Mouse (Mus musculus): ENCODE measurements around the gene Sart3. TPM values are rescaled to one million over a fixed set of nuclear protein-coding genes. Genes with fewer than 3 reads are reported as not detected.

Sart3 gene
- polyA plus RNA-seq, 1 experiment from 2014 or later, result 30.8 TPM

DNA sequence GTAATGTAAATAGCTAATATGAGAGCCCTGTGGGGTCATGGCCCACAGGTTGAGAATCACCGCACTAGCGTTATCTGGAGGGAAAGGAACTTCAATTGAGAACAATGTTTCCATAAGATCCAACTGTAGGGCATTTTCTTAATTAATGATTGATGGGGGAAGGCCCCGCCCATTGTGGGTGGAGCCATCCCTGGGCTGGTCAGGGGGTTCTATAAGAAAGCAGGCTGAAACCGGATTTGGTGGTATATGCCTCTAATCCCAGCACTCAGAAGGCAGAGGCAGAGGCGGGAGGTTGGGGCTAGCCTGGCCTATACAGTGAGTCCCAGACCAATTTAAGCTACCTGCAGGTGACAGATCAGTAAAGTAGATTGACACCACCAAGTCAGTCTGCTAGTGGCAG, 37.9 kb downstream of the Sart3 start:
- Histone ChIP-seq H3K9ac (no peak overlapping the region), H3K4me2 (no peak overlapping the region), H3K4me3 (no peak overlapping the region), H3K9me3 (replicated peaks) (no peaks in the 10 kb centered on the region), H3K4me1 (replicated peaks) (peaks cover 16% of the 10 kb centered on the region), H3K27ac (no peak overlapping the region), H3K27me3 (no peaks in the 10 kb centered on the region), H3K36me3 (peaks cover 18% of the 10 kb centered on the region)
- no peak for ATAC-seq (replicated peaks; ENCODE audit: insufficient number of reproducible peaks, insufficient read depth, low FRiP score, low read depth)
- 71% methylated on average over 5 of the region's 5 CpGs for WGBS

DNA sequence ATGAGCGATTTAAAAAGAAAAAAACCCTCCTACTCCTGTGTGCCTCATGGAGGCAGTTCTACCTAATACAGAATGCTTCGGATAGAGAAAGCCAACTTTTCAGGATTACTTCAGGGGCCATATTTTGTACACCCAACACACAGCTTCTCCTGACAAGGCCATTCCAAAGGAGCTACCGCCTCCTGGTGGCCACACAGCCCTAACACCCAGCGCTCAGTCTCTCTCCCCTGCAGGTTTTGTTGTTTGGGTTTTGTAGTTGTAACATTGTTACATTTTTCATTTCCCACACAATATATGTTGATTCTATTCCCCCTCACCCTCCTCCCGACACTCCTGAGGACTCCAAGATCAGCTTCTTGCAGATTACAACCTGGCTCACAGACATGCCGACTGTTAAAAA, 40.1 kb downstream of the Sart3 start:
- no peak overlapping the region for H3K4me2 ChIP-seq
- no peaks in the 10 kb centered on the region for H3K9me3 ChIP-seq (replicated peaks)
- WGBS, result 21% methylated on average over 6 of the region's 6 CpGs
- peaks cover 3% of the 10 kb centered on the region for H3K27me3 ChIP-seq
- no peak for ATAC-seq (replicated peaks; ENCODE audit: insufficient number of reproducible peaks, insufficient read depth, low FRiP score, low read depth)
- no peak overlapping the region for H3K9ac ChIP-seq
- peaks cover 13% of the 10 kb centered on the region for H3K4me1 ChIP-seq (replicated peaks)
- no peak overlapping the region for H3K4me3 ChIP-seq
- H3K27ac ChIP-seq, result no peak overlapping the region
- H3K36me3 ChIP-seq, result no peaks in the 10 kb centered on the region

DNA sequence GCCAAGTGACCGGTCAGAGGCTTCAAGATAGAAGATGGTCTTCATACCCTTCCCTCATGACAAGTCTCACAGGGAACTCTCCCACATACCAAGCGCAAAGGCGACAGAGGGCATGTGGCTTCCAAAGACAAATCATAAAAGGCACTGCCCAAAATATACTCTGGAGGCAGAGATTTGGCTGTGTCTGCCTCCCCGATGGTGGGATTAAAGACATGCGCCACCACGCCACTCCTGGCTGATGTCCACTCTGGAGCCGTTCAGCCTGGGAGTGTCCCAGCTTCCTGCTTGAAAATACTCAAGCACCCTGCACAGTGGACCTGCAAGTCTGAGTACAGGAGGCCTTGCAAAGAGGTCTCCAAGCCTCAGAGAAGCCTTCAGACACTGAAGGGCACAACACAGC, 41.1 kb downstream of the Sart3 start:
- Histone ChIP-seq H3K27me3 (peaks cover 12% of the 10 kb centered on the region), H3K4me2 (no peak overlapping the region), H3K9ac (no peak overlapping the region), H3K36me3 (no peaks in the 10 kb centered on the region), H3K27ac (no peak overlapping the region), H3K4me3 (no peak overlapping the region), H3K9me3 (replicated peaks) (no peaks in the 10 kb centered on the region), H3K4me1 (replicated peaks) (peaks cover 4% of the 10 kb centered on the region)
- ATAC-seq (replicated peaks; ENCODE audit: insufficient number of reproducible peaks, insufficient read depth, low FRiP score, low read depth), result no peak
- 80% methylated on average over 7 of the region's 7 CpGs for WGBS

DNA sequence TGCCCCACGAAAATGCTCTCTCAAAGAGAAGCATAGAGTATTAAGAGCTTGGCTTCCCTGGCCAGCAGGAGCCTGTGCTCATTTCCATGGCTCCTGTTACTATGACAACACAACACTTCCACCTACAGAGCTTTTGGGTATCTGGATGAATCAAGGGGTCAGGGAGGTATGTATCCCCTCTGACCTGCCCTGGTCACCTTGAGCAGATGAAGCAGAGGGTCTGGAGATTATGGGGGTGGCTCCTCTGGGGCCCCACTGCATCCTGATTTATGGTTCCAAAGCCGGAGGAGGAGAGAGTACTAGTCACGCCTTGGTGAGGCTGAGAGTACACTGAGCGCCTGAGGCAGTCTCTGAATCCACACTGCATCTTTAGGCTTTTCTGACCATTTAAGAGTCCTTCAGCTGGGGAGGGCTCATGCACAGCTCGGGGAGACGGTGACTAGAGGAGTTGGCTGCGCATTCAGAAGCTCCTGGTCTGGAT, 41.6 kb downstream of the Sart3 start:
- ATAC-seq (replicated peaks; ENCODE audit: insufficient number of reproducible peaks, insufficient read depth, low FRiP score, low read depth), result no peak
- no peak overlapping the region for H3K4me3 ChIP-seq

DNA sequence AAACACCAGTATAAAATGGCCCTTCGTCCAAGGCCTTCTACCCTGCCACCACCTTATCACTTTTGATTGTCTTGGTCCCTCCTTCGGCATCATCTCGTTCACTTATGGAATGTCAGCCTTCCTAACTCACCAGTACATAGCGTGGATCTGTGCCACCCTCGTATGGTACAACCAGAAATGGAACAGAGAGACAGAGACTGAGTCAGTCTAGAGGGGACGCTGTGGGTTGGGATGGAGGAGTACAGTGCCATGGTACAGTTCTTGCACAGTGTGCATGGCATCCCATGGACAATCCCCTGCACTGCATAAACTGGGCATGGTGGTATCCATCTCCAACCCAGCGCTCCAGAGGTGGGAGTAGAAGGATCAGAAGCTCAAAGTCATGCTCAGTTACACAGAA, 43.6 kb downstream of the Sart3 start:
- ATAC-seq (replicated peaks; ENCODE audit: insufficient number of reproducible peaks, insufficient read depth, low FRiP score, low read depth), result no peak
- Histone ChIP-seq H3K36me3 (no peaks in the 10 kb centered on the region), H3K9me3 (replicated peaks) (no peaks in the 10 kb centered on the region), H3K4me3 (no peak overlapping the region), H3K27me3 (peaks cover 19% of the 10 kb centered on the region), H3K9ac (no peak overlapping the region), H3K4me2 (no peak overlapping the region), H3K4me1 (replicated peaks) (no peaks in the 10 kb centered on the region), H3K27ac (no peak overlapping the region)
- 76% methylated on average over 7 of the region's 7 CpGs for WGBS

More for the DNA sequence above, 41.6 kb downstream of the Sart3 start:
- Histone ChIP-seq H3K4me1 (replicated peaks) (peaks cover 2% of the 10 kb centered on the region; the same call in 1 of the 2 replicates), H3K4me2 (no peak overlapping the region), H3K27me3 (peaks cover 12% of the 10 kb centered on the region), H3K9me3 (replicated peaks) (no peaks in the 10 kb centered on the region), H3K27ac (no peak overlapping the region), H3K9ac (no peak overlapping the region), H3K36me3 (no peaks in the 10 kb centered on the region)
- 71% methylated on average over 7 of the region's 7 CpGs for WGBS

DNA sequence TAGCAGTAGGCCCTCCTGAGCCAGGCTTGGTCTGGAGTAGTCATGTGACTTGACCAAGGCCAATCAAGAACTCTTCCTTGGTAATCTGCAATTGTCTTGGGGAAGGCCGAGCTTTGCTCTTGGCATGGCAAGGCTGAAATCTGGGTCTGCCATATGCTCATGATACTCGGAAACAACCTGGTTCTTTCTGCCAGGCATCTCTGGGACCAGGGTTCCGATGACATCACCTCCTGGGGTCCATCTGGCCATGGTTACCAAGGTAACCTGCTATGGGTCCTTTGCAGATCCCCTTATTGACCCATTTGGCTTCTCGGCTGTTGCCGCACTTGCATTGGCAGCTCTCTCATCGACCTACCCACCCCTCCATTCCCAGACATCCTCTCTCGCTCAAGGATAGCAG, 44.3 kb downstream of the Sart3 start:
- Histone ChIP-seq H3K9ac (no peak overlapping the region), H3K4me3 (no peak overlapping the region), H3K36me3 (no peaks in the 10 kb centered on the region), H3K4me1 (replicated peaks) (no peaks in the 10 kb centered on the region), H3K4me2 (no peak overlapping the region), H3K9me3 (replicated peaks) (no peaks in the 10 kb centered on the region), H3K27me3 (peaks cover 25% of the 10 kb centered on the region), H3K27ac (no peak overlapping the region)
- WGBS, result 76% methylated on average over 7 of the region's 7 CpGs
- ATAC-seq (replicated peaks; ENCODE audit: insufficient number of reproducible peaks, insufficient read depth, low FRiP score, low read depth), result no peak

DNA sequence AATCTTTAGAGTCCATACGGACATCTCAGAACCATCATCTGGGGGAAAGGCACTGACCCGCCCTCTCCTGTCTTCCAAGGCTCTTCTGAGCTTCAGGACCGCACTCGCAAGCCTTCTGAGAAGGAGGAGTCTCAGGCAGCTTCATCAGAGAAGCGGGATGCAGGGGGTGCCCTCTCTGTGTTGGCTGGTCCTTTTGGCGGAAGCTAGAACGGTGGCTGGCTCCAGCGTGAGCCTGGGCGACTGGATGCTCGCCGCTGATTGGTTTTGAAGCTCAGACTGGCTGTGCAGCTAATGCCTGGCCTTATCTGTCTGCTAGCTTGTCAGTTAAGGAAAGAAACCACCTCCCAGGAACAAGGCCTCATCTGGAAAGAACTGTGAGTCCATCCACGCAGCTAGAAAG, 45.1 kb downstream of the Sart3 start:
- H3K9ac ChIP-seq, result no peak overlapping the region
- H3K4me3 ChIP-seq, result no peak overlapping the region
- H3K4me1 ChIP-seq (replicated peaks), result no peaks in the 10 kb centered on the region
- no peak for ATAC-seq (replicated peaks; ENCODE audit: insufficient number of reproducible peaks, insufficient read depth, low FRiP score, low read depth)
- peaks cover 28% of the 10 kb centered on the region for H3K27me3 ChIP-seq
- WGBS, result 45% methylated on average over 12 of the region's 12 CpGs
- no peaks in the 10 kb centered on the region for H3K9me3 ChIP-seq (replicated peaks)
- no peak overlapping the region for H3K27ac ChIP-seq
- H3K36me3 ChIP-seq, result no peaks in the 10 kb centered on the region
- no peak overlapping the region for H3K4me2 ChIP-seq

DNA sequence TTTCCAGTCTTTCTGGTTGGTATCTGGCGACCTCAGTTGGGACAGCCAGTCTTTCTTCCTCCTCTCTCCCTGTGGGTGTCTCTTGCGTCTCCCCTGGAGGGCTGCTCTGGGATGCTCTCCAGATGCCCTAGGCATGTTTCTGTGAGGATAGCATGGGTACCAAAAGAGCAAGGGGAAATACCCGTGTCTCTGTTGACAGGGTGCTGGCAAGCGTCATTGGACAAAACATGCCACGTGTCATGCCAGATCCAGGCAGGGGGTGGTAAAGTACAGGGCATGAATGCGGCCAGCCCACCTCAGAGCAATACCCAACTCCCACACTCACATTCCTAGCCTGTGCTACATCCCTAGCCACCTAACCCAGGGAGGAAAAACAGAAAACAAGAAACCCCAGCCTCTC, 45.7 kb downstream of the Sart3 start:
- H3K4me2 ChIP-seq, result no peak overlapping the region
- 58% methylated on average over 6 of the region's 6 CpGs for WGBS
- H3K27ac ChIP-seq, result no peak overlapping the region
- H3K27me3 ChIP-seq, result peaks cover 28% of the 10 kb centered on the region
- H3K9ac ChIP-seq, result no peak overlapping the region
- ATAC-seq (replicated peaks; ENCODE audit: insufficient number of reproducible peaks, insufficient read depth, low FRiP score, low read depth), result no peak
- no peaks in the 10 kb centered on the region for H3K4me1 ChIP-seq (replicated peaks)
- H3K9me3 ChIP-seq (replicated peaks), result no peaks in the 10 kb centered on the region
- no peaks in the 10 kb centered on the region for H3K36me3 ChIP-seq
- no peak overlapping the region for H3K4me3 ChIP-seq

DNA sequence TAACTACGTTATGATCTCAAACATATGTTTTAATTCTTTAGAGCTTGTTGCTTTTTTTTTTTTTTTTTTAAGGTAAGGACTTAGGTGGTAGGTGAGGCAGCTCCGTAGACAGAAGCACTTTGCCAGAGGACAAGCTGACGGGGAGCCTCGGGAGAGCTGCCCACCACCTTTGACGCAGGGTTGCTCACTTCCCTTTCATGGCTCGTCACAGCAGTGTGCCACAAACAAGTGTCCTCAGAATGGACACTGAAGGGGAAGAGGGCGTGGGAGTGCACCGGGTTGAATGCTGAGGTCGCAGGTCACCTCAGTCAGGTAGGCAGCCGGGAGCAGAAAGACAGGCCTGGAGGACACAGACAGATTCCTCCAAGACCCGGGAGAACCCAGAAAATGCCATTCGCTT, 46.9 kb downstream of the Sart3 start:
- peaks cover 28% of the 10 kb centered on the region for H3K27me3 ChIP-seq
- H3K4me3 ChIP-seq, result no peak overlapping the region
- H3K4me2 ChIP-seq, result no peak overlapping the region
- no peaks in the 10 kb centered on the region for H3K36me3 ChIP-seq
- ATAC-seq (replicated peaks; ENCODE audit: insufficient number of reproducible peaks, insufficient read depth, low FRiP score, low read depth), result no peak
- no peak overlapping the region for H3K27ac ChIP-seq
- no peaks in the 10 kb centered on the region for H3K9me3 ChIP-seq (replicated peaks)
- H3K9ac ChIP-seq, result no peak overlapping the region
- 75% methylated on average over 12 of the region's 12 CpGs for WGBS
- H3K4me1 ChIP-seq (replicated peaks), result no peaks in the 10 kb centered on the region

DNA sequence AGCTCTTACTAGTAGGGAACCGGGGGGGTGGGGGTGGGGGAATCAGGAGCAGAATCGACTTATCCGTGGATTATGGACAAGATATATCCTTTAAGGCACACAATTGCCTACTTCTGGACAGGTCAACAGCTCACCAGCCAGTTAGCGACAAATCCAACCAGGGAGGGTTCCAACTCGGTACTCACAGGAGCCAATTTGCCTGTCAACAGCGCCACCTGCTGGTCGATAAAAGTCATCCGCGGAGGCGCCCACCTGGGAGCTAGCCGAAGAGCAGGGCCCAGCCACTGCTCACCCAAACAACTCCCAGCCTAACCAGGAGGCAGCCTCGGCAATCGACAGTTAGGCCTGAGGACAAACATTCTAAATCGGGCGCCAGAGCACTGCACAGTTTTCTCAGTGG, 47.9 kb downstream of the Sart3 start, which contains the start of gene 1700069L16Rik:
Gene 1700069L16Rik, minus strand, starts transcription at position 327 of the 400 bp plus-strand sequence.
- Histone ChIP-seq H3K4me3 (no peak within 1 kb of the TSS), H3K36me3 (no peaks in the 10 kb centered on the region), H3K9me3 (replicated peaks) (no peaks in the 10 kb centered on the region), H3K9ac (no peak within 1 kb of the TSS), H3K27ac (no peak within 1 kb of the TSS), H3K27me3 (peaks cover 28% of the 10 kb centered on the region), H3K4me2 (no peak within 1 kb of the TSS), H3K4me1 (replicated peaks) (no peaks in the 10 kb centered on the region)
- ATAC-seq (replicated peaks; ENCODE audit: insufficient number of reproducible peaks, insufficient read depth, low FRiP score, low read depth), result 0 out of 2 replicates have a peak, but pooled peaks have one; percentile 18
- 2% methylated on average over 15 of the region's 15 CpGs for WGBS

DNA sequence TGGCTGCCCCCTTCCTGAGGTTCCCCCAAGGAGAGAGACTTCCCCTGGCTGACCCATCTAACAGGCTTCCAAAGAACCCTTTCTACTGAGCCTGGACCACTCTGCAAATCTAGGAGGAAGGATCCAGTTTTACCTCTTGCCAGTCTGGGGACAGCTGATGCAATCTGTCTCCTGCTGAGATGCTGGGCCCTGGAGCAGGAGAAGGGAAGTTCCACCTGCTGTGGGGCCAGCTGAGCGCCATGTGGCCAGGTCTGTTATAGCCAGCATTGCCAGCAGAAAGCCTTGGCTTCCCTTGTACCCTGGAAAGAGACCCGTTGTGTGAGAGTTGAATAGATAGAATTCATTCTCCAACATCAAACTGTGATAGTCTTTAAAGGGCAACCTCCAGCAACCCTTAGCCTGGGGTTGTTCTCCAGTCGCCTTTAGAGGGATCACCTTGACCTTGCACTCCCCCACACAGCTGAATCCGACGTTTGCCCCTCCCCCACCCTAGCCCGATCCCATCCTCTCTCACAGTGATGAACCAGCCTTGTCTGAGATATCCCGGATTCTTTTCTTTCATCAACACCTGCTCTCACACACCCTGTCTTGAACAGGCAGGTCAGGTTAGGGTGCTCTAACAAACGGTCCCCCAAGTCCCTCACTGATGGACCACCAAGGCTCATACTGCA, 48.6 kb downstream of the Sart3 start:
- Histone ChIP-seq H3K36me3 (no peaks in the 10 kb centered on the region), H3K4me3 (no peak overlapping the region), H3K9ac (no peak overlapping the region), H3K4me2 (no peak overlapping the region), H3K27ac (no peak overlapping the region), H3K4me1 (replicated peaks) (no peaks in the 10 kb centered on the region), H3K27me3 (peaks cover 30% of the 10 kb centered on the region), H3K9me3 (replicated peaks) (no peaks in the 10 kb centered on the region)
- WGBS, result 21% methylated on average over 8 of the region's 8 CpGs
- ATAC-seq (replicated peaks; ENCODE audit: insufficient number of reproducible peaks, insufficient read depth, low FRiP score, low read depth), result no peak
